Mouse (Mus musculus) cerebellum, postnatal 25 days (tissue): ENCODE data around the gene Megf6.
A peak's percentile ranks its signal among the peaks of the same experiment; 100 is the strongest.

Source experiments
- DNase-seq, 2 experiments: peaks; one replicate each; pipeline ENCODE4 v3.0.0; 2021; ENCODE audit warnings: mixed read lengths in 2 of 2

Megf6 gene

DNA sequence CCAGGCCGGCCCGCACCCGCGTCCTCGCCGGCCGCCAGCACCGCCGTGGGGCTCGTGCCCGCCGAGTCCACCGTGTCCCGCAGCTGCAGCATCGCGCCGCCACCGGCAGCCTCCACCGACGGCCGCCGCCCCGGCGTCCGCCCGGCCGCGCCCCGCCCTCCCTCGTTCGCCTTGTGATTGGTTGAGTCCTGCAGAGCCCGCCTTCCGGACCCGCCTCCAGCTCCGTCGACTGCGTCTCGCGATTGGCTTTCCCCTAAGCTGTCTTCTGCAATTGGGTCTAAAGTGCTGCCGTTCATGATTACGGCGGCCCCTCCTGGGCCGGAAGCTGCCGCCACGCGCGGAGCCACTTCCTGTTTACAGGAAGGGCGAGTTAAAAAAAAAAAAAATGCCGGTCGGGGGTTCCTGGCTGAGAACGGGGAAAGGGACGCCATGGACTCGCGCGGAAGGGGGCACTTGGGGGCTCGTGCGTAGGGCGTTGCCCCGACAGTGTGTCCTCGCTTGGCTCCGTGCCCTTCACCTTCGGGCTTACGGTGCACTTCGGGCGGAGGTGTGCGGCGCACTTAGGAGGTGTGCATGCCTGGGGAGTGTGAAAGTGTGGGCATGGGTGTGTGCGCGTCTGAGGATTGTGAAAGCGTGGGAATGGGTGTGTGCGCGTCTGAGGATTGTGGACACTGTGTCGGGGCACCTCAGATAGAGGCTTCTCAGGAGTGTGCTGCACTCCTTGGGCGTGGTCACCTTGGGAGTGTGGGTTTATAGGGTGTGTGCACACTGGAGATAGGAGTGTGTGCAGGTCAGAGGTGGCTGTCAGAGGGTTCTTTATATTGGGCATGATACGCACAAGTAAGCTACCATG is 9.8 kb upstream of the Megf6 start, which contains the start of gene Tprgl:
Gene Tprgl, minus strand, starts transcription at position 129 of the 853 bp plus-strand sequence.
- DNase-seq = peak; percentile 97 to 99

DNA sequence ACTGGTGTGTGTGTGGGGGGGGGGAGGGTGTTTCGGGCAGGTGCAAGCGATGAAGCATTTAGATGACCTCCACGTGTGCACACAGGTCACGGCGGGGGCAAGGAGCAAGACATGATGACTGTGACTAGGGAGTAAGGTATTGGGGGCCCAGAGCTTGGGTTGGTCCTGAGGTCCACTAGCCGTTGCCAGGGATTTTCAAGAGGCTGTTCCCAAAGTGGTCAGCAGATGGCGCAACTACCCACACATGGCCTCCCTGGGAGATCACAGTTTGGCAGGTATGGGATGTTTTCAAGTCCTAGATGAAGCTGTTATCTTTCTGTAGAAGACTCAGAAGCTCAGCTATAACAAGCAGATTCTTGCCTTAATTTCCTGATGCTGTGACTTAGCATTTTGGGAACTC is 7.2 kb upstream of the Megf6 start:
- peak; percentile 83 to 89 for DNase-seq

DNA sequence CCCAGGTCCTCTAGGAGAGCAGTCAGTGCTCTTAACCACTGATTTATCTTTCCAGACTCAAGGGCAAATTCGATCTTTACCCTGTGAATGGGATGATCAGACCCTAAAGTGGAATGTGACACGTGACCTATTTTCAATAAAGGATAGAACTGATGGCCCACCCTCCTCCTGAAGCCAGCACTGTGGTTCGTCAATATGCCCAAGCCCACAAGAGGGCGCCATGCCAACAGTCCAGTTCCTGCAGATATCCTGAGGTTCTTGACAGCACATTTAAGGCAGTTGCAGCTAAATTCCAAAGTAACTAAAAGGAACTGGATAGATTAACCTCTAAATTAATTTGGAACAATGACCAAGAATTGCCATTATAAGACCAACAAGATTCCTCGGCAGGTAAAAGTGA is 3.5 kb upstream of the Megf6 start:
- DNase-seq = peak in 1 of 2 experiments; percentile 70

DNA sequence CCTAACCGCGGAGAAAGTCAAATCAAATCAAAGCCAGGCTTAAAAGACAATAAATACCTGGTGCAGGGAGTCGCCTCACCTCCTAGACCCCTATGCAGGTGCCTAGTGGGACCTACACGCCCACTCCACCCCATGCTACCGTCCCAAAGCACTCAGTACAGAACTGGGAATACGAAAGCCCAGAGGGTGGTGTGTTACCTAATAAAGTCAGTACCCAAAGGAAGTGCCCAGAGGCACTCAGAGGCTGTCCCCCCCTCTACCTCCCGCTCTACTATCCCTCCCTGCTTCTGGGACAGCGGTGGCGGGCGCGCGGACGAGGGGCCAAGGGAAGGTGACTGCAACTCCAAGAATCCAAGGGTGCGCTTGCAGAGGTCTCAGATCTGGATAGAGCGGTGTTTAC is 509 bp upstream of the Megf6 start:
- no peak for DNase-seq

DNA sequence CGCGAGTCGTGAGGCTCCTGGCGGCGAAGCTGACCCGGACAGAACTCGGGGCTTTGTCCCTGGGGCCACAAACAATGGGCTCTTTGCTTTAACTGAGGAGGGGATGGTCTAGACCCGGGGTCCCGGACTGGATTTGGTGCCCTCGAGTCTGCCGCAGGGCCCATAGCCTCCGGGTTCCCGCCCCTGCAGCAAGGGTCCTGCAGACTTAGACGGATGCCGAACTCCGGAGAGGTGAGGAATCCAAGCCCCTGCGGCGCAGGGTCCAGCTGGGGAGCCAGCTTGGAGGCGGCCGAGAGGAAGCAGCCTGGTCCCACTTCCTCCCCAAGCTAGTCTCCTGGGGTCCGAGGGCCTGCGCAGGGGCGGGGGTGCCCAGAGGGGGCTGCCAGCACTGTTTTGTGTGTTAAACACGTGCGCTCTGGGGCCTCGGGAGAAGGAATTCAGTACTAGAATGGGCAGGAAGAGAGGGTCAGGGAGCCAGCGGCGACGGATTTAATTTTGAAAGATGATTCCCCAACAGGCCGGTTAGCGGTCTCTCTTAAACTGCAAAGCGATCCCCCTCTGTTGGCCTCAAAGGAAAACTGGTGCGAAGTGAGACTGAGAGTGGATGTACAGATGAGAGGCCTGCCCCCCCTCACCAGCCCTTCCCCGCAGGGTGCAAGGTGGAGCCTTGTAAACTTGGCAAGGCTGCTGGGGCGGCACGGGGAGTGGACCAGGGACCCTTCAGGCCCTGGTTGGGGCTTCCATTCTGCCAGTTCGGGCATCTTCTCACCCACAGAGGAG is 811 bp downstream of the Megf6 start:
- no peak for DNase-seq

DNA sequence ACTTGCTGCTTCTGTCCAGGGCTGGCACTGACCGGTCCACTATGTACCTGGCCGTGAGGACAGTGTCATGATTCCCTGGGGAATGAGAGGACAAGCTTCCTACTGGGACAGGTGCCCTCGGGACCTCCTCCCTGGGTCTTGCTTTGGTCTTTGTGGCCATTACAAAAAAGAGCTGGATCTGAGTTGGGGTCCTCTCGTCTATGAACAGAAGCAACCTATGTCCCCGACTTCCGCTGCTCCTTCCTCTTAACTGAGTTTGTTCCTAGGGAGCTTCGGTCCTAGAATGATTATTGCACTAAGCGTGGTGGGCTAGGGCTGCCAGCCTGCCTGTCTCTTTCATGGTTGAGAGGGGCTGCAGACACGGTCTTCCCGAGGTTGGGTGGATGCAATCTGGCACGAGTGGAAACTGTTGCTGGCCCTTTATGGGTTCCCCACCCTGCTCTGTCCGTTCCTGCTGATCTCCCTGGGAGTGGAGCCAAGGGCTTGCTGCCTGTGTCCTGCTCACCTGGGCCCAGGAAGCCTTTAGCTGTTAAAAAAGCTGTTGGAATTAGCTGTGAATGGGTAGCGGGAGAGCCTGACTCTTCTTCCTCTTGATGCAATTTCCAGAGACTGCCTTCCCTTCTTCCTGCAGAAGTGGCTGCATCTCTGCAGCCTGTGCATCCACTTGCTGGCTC is 1.5 kb downstream of the Megf6 start:
- peak; percentile 38 to 61 for DNase-seq

DNA sequence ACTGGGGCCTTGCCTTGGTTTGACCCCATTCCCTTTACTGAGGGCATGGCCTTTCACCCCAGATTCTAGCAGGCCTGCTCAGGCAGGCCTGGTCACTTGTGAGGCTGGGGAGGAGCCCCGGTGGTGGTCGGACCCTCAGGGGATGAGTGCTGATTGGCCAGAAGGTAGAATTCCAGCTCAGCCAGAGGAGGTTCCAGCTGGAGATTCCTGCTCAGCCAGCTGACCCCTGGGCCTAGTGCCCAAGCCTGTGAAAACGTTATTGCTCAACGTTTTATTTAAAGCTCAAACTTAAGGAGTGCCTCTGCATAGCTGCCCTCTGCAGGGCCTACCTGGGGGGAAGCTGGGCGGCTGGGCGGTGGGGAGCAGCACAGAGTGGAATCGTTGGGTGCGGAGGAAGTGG is 6.7 kb downstream of the Megf6 start:
- no peak for DNase-seq

DNA sequence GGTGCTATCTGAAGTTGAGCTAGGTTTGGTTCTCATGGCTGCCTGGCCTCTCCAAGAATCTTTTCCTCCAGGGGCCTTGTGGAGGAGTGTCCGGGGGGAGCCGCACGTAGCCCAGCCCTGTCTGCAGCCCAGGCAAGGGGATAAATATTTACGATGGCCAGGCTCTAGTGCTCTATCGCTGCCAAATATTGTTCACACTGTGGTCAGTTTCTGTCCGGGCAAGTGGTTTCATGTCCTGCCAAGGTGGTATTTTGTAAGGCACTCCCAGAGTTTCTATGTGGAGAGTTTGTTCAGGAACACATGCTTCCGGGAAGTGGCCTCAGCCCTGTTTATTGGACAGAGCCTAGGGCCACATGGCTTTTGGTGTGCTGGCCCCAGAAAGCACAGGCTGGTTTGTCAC is 10.5 kb downstream of the Megf6 start:
- DNase-seq = no peak

DNA sequence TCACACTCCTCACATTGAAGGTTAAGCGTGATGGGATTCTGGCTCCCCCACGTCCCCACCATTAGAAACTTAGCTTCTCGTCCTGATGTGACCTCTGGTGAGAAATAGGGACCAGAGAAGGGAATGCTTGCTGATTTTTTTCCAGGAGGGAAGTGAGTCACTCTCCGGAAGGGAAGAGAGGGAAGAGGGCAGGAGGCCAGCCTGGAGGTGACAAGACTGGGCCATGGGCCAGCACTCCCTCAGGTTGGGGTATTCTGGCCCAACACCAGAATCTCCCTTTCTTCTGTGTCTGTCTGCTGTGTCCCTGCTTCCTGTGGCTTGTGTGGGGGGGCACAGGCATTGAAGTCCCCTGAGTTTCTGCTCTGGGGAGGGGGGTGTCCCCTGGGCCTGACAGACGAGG is 13.0 kb downstream of the Megf6 start:
- peak in 1 of 2 experiments; percentile 35 for DNase-seq

DNA sequence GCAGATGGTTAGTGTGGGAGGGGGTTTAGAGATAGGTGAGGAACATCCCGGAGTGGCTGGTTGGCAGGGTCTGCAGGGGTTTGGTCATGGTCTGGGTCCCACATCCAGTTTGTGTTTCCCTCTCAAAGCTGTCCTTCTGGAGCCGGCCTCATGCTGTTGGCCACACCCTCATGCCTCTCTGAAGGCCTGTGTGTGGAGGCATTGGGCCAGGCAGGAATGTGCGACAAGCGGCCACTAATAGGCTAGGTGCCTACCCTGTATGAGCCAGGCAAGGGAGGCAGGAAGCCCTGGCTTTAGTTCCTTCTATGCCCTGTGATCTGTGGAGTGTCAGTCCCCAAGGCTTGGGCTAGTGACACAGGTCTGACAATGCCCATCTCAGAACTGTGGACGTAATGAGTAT is 14.5 kb downstream of the Megf6 start:
- DNase-seq = no peak

DNA sequence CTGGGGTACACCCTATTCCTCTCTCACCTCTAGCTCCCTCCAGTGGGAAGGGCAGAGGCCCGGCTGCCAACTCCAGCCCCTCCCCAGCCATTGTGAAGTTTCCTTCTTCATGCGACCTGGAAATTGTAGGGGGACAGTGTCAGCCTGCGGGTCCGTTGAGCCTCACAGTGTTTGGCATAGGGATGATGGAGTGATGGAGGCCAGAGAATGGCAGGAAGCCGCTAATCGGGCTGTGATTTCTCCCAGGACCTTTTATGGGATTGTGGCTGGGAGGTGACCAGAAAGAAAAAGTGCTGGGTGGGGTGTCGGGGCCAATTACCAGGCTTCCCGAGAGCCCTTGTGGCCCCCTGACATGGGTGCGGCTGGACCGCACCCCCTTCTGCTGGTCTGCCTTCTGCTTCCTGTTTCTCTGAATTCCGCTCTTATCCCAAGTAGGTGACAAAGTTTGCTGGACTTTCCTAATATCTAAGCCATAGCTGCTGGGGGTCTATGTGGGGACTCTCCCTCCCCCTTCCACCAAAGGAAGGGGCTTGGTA is 15.5 kb downstream of the Megf6 start:
- no peak for DNase-seq

DNA sequence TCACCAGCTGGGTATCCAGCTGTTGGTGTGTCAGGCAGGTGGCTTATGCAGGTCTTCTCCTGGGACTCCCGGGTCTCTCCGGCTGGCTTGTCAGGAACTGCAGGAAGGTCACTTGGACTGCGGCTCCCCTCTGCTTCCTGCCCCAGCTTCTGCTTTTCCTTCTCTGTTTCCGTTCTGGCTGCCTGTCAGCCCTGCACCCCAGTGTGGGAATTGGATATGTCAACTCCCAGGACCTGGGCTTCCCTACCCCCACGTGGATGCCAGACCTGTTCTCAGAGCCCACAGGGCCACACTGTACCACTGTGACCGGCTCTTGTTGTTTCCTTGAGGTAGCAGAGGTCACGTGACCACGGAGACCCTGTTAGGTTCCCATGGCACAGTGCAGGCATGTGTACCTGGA is 18.4 kb downstream of the Megf6 start:
- no peak for DNase-seq

DNA sequence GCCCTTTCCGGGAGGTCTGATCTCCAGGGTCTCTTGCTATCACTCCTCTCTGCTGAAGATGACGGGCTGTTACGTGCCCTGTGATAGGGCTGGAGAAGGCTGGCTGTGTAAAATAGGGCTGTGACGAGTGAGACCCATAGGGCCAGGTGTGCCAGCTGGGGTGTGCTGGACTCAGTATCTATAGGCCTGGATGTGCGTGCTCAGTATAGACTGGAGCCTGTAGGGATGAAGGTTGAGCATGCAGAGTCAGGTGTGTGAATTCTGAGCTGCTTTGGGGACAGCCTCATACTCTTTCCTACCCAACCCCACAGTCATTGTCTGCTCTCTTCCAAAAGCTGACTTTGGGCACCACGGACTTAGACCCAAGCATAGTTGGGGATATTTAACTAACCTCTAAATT is 27.4 kb downstream of the Megf6 start:
- no peak for DNase-seq

DNA sequence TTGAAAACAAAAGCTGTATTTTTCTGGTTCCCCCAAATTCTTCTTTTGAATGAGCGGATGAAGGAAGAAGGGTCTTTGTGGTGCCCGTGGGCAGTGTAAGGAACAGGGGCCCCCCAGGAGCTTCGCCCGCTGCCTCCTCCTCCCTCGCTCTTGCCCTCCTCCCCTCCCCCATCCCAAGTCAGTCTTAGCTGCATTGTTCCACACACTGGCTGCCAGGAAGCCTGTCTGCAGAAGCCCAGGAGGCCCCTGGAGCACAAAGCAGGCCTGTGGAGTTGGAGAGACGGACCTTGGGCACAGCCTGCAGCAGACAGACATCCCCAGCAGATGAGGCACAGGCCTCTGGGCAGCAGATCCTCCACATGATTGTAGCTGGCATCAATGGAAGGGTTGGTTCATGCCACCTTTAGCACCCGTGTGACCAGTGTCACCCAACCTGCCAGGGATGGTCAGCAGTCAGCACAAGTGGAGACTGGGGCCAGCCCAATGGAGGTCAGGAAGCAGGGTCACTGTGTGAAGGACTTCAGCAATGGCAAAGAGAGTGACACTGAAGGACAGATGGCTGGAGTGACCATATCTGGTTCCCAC is 27.9 kb downstream of the Megf6 start:
- no peak for DNase-seq

DNA sequence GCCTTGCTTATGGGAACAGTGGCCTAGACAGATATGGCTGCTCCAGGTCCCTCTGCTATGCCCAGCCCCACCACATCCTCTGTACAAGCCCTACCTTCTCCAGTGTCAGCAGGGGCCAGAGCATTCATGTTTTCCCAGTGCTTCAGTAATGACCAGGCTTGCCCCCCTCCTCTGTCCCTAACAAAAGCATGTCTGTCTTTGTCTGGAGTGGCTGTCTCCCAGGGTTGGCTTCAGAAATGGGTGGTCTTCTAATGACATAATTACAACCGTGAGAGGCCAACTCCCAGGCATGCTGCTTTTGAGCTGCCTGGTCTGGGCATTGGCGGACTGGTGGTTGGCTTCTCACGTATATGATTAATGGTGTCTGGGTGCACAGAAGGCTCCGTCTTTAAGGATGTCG is 31.0 kb downstream of the Megf6 start:
- no peak for DNase-seq

DNA sequence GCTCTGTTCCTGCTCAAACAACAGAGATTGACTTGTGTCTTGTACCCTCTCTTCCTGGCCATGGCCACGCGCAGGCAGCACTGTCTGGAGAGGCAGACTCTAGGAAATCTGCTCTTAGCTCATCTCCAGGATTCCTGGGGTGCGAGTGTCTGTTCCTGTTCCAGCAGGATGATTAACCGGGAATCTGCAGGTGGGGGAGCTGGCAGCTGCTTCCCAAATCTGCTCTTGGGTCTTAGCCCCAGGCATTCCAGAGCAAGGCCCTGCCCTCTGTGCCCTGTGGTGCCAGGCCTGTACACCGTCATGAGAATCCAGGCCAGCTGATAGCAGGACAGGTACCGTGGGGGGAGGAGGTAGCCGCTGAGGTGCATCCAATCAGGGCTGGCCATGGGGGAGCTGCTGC is 34.0 kb downstream of the Megf6 start:
- peak; percentile 91 to 92 for DNase-seq

DNA sequence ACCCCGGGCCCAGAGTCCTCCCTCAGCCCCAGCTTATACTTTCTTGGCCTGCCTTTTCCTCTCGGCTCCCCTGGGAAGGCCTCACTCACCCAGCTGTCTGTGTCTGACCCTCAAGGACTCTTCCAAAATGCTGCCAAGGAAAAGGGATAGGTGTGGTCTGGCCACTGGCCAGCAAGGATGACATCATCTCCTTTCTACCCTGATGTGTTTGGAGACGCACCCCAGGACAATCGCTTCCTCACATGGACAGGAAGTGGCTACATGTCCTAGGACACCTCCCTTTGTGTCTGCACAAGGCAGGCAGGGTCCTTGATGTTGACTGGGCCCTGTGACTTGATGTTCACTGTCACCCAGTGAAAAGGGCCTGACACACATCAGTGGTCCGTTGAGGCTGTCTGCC is 34.9 kb downstream of the Megf6 start:
- DNase-seq = peak in 1 of 2 experiments; percentile 39

DNA sequence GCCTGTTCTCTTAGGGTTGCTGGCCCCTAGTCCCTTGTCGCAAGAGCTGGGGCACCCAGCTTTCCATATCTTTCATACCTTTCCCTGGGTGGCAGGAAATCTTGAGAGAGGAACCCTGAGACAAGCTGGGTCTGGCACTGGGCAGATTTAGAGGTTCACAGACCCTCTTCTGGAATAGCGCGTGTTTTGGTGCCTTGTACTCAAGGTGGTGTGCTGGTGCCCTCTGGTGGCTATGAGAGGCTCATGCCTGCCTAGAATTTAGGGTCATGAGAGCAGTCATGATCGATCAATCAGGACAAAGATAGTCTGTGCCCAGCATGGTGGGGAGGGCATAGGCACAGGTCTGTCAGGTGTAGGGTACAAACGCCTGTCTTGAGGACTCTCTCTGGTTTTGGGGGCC is 36.7 kb downstream of the Megf6 start:
- peak; percentile 78 to 85 for DNase-seq

DNA sequence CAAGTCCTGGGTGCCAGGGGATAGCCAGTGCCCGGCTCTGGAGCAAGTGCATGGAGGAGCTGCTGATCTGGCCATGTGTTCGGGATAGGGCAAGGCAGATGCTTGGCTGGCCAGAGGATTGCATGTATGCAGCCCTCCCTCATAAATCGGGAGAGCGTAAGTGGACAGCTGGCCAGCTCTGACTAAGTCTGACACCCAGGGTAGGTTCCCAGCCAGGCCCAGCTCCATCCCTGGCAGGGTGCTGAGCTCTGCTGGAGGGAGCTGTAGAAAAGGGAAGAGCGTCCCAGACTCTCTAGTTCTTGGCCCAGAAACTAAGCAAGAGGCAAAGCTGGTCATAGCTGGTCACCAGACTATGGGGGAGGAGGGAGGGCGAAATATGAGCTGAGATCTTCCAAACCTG is 38.5 kb downstream of the Megf6 start:
- no peak for DNase-seq

DNA sequence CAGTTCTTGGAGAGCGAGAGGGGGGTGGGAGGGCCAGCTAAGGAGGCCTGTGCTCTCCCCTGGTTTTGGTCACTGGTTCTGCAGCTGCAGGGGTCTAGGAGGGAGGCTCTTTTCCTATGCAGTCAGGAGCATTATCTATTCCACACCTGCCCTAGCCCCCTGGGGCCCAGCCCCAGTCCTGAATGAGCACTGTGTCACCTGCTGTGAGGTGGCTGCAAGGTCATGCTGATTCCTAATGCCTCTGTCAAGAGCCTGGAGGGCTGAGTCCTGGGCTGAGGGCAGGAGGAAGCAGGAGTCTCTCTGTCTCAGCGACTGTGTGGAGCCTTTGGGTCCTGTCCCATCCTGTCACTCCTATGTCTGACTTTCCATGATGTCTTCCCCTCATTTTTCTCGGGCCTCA is 39.3 kb downstream of the Megf6 start:
- DNase-seq = no peak

DNA sequence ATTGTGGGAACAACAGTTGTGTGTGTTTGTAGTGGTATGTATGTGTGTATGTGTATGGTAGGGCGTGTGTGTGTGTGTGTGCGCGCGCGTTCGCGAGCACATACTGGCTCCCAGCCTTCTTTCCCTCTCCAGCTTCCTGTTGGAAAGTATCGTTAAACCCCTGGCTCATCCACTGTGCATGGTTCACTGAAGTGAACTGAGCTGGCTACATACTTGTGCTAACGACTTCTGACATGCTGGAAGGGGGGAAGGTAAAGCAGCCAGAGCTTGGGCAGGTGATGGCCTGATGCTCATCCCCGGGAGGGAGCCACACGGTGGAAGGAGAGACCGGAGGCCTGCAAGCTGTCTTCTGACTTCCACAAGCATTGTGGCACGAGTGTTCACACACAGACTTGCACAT is 40.9 kb downstream of the Megf6 start:
- DNase-seq = no peak

DNA sequence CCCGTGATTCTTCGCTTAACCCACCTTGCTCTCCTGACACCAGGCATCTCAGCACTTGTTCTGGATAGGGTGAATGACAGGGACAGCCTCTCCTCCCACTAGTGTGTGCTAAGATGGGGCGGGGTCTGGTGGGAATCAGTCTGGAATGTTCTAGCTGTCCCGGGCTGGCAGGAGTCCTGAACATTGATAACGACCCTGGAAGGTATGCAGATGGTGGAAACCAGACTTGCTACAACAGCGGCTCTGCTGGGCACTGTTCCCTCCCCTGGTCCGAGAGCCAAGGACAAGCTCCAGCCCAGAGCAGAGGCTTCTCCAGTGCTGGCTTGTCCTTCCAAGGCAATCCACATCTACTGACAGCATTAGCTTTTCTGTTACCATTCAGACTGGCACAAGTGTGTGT is 43.1 kb downstream of the Megf6 start:
- DNase-seq = peak in 1 of 2 experiments; percentile 48

DNA sequence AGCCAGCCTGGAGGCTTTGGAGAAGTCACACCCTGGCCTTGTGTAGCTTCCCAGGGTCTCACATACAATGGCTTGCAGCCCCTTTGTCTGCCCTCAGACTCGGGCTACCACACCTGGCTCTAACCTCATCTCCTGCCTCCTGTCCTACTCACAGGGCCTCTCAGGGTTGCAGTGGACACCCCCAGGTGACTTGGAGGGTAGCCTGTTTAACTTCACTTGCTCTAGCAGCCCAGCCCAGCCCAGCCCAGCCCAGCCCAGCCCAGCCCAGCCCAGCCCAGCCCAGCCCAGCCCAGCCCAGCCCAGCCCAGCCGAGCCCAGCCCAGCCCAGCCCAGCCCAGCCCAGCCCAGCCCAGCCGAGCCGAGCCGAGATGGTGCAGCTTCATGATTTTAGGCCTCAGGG is 43.5 kb downstream of the Megf6 start:
- no peak for DNase-seq
